Mouse (Mus musculus) retina, adult 2 months (tissue): ENCODE data around the gene Ccdc85c.

Experiments used
- DNase-seq: peaks from one replicate; pipeline ENCODE4 v3.0.0-alpha.2; 2012; ENCODE audit warnings: low read depth, low spot score

Ccdc85c gene

GRCm38 (mm10) chr12:108274661-108275507 is at the start of gene Ccdc85c:
TSS of gene Ccdc85c (minus strand) at chr12:108275425.
- no peak for DNase-seq

GRCm38 (mm10) chr12:108320096-108320495 is 44.9 kb upstream of the Ccdc85c start:
- no peak for DNase-seq

DNA sequence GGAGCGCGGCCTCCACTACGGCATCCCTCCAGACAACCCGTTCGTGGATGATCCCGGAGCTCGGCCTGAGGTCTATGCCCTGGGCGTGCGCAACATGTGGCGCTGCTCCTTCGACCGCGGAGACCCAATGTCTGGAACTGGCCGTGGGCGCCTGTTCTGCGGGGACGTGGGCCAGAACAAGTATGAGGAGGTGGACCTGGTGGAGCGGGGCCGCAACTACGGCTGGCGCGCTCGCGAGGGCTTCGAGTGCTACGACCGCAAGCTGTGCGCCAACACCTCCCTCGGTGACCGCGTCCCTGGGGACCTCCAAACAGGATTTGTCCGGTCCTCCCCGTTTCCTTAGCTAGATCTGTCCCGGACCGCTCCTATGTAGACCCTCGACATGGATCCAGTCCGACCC is 43.3 kb upstream of the Ccdc85c start:
- no peak for DNase-seq

- DNase-seq, result no peak
Observed at GRCm38 (mm10) chr12:108317826-108318430, 42.7 kb upstream of the Ccdc85c start.

- no peak for DNase-seq
Observed at GRCm38 (mm10) chr12:108317201-108317738, 42.0 kb upstream of the Ccdc85c start.

DNA sequence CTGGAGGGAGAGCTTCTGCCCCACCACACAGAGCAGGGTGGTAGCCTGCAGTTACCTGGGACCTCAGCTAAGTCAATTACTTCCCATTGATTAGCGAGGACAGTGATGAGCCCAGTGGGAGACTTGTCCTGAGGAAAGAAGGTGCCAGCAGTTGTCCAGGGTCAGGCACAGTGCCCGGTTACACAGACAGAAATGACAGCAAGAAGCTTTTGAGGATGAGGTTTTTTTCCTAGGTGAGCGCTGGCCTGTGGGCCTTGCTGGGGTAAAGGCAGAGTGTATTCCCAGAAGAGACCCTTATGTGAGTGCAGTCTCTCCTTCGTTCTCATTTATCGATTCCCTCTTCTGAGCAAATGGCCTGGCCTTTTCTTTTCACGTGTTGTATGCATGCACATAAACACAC is 41.4 kb upstream of the Ccdc85c start:
- no peak for DNase-seq

DNA sequence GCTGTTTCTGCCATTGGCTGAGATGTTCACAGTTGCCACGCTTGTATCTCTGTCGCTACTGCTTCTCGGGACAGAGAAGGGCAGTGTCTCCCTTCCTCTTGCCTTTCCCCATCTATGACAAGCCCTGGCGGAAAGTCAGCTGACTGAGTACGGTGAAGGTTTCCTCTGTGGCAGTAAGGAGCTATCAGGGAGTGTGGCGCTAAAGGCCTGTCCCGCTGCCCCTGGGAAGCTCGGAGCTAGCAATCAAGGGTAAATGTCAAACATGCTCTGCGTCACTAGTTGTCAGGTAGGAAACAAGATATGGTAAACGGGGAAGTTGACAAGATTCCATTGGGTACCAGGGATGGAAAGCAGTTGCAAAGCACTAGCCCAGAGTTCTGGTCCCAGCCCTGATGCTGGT is 40.6 kb upstream of the Ccdc85c start:
- no peak for DNase-seq

- DNase-seq, result no peak
Observed at GRCm38 (mm10) chr12:108313244-108313772, 38.1 kb upstream of the Ccdc85c start.

- no peak for DNase-seq
Observed at GRCm38 (mm10) chr12:108312432-108312851, 37.2 kb upstream of the Ccdc85c start.

DNA sequence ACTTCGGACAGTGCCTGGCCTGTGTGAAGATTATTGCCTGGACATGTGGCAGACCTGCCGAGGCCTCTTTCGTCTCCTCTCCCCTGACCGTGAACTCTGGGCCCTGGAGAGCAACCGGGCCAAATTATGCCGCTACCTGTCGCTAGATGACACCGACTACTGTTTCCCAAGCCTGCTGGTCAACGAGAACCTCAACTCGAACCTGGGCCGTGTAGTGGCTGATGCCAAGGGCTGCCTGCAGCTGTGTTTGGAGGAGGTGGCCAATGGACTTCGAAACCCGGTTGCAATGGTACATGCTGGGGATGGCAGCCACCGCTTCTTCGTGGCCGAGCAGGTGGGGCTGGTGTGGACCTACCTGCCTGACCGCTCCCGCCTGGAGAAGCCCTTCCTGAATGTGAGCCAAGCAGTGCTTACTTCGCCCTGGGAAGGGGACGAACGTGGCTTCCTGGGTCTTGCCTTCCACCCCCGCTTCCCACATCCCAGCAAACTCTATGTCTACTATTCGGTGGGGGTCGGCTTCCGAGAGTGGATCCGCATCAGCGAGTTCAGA is 36.6 kb upstream of the Ccdc85c start:
- DNase-seq, result no peak

- no peak for DNase-seq
Observed at GRCm38 (mm10) chr12:108310456-108311027, 35.3 kb upstream of the Ccdc85c start.

DNA sequence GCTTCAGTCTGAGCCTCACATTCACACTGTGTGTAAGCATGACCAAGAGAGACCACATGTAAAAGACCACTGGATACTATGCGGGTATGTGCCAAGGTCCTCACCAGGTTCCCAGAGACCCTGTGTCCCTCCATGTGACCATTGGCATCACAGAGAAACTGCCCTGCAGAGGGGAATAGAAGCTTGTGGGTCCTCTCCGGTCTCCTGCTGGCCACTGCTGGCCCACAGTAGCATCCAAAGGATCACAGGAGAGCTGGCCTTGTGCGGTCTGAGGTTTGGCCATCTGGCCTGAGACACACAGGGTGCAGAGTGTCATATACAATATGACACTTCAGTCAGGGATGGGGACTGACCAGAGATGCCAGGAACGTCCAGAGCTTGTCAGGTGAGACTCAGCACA is 34.8 kb upstream of the Ccdc85c start:
- no peak for DNase-seq

DNA sequence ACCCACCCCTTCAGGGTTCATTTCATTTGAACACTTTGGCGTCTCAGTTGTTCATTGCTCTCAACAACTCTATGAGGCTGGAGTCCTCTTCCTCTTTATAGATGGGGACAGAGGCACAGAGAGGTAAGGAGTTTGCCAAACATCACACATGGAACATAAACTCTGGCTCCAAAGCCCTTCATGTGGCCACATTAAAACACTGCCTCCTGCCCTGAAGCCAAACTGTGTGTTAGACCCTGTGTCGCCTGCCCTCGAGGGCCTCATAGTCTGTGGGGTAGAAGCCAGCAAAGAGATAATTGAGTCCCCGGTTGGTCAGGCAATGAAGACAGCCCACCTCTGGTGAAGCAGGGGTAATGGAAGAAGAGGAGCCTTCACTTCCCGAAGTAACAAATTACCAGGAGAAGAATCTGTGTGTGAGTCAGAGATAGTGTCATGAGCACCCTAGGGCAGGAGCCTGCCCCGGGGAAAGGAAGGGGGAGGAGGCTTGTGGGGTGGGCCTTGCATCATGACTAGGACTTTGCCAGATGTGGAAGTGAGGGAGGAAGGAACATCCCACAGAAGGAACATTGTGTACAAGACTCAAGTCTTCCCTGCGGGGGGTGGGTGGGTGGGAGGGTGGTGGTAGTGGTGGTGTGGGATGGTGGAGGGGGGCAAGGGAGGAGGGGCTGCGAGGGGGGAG is 34.0 kb upstream of the Ccdc85c start:
- DNase-seq, result no peak

- no peak for DNase-seq
Observed at GRCm38 (mm10) chr12:108308363-108308856, 33.2 kb upstream of the Ccdc85c start.

GRCm38 (mm10) chr12:108307553-108307952 is 32.3 kb upstream of the Ccdc85c start:
- no peak for DNase-seq

GRCm38 (mm10) chr12:108305812-108306794 is 30.9 kb upstream of the Ccdc85c start, which contains the start of gene Hhipl1:
TSS of gene Hhipl1 (plus strand) at chr12:108306270.
- no peak for DNase-seq

DNA sequence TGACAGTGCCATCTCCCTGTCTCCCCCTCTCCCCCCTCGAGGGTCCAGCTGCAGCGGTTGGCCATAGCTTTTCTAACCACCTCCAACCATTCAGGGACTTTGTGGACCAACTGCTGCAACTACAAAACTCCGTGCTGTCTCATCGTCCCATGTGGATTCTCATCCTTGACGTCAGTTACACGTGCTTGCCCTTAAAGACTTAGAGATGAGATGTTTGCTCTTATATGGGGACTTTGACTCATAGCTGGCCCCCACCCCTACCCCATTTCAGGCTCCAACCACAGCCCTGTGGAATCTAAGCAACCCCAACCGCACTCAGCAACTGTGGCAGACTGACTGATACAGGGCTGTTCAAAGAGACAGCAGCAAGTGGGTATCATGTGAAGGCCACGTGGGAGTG is 29.9 kb upstream of the Ccdc85c start:
- no peak for DNase-seq

DNA sequence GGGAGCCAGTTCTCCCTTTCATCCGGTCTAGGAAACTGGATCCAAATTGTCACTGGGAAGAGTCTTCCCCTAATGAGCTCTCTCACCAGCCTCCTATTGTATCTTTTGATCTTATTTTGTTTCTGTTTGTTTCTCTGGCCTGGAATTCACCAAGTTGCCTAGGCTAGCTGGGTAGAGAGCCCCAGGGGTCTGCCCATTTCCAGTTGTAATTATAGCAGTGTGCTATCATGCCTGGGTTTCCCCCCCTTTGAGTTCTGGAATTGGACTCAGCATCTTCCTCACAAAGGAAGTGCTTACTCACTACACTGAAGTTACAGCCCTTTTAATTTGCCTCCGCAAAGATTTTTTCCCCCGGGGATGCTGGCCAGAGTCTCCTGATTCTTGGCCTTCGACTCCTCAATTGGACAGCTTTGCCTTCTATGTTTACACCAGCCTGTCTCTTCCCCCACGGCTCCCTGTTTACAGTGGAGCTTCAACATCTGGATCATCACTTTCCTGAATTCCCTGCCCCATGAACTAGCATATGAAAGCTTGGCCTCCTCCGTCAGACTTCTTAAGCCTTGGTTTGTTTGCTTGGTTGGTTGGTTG is 28.6 kb upstream of the Ccdc85c start:
- DNase-seq, result no peak

- DNase-seq, result no peak
Observed at GRCm38 (mm10) chr12:108301006-108301405, 25.8 kb upstream of the Ccdc85c start.
